Comparison of ENCODE assay signal across 10 mouse cellular contexts in the genomic region with DNA sequence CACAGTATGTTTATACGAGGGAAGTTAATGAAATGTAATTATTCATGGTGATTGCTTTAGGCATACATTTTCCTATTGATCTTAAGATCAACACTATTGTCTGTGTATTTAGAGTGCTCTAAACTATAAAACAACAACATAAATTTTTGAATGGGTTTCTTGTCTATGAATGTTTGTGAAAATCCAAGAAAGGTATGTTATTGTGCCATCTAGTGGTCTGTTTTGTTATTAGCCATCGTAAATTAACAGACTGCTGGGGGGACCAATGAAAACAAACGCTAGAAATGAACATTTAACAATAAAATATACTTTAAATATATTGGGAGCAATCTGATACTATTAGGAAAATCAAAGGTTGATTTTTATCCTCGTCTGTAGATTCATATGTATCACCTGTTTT.
A peak's percentile ranks its signal among the peaks of the same experiment; 100 is the strongest.
DNase-seq lines count a peak whose midpoint lies in the region; ATAC-seq and TF ChIP-seq lines count a peak whose summit lies in the region.
"Had no signal": no experiment of that assay in that cellular context is flagged by ENCODE, and none has a peak within 500 bp of the region (broad histone marks: within the 10 kb centered on the region; RNA-seq: fewer than 3 reads in every experiment).

No protein-coding gene starts in this region.

- POLR2A ChIA-PET in Patski (lab: Charles Lee) = no interaction called here

- no peak overlapping the region for H3K4me3 ChIP-seq in left cerebral cortex, adult 2 months
- H3K4me3 ChIP-seq: heart, embryonic 13.5 days had no signal

- intact Hi-C loops in left cerebral cortex, adult 2 months (cut with DNase I) = loop anchor here (1.0 to 5.0 kb wide), 3 partner anchors 97 to 232 kb away; no protein-coding TSS in a partner anchor
- intact Hi-C loops in left cerebral cortex, postnatal 36 days (cut with DNase I) = loop anchor here (2.0 kb wide), 2 partner anchors 174 to 232 kb away; no protein-coding TSS in a partner anchor

- H3K27ac ChIP-seq in left cerebral cortex, adult 2 months = no peak overlapping the region
- H3K27ac ChIP-seq: heart, embryonic 13.5 days had no signal

- H3K27me3 ChIP-seq in Patski = no peaks in the 10 kb centered on the region
- H3K27me3 ChIP-seq: heart, embryonic 13.5 days had no signal

- in situ Hi-C loops in Patski (cut with MboI; ENCODE audit: low pct_unique_long_range_greater_than_20kb) = loop anchor here (5.0 kb wide), 2 partner anchors 177 to 217 kb away; no protein-coding TSS in a partner anchor

- DNase-seq in cerebellum, adult 9-10 months = peak; percentile 32
- no peak for DNase-seq in cerebellum, postnatal 36 days
- DNase-seq in left cerebral cortex, adult 2 months (ENCODE audit: extremely low spot score in 1 of 2, low spot score in 2 of 2) = no peak
- no peak for DNase-seq in left cerebral cortex, postnatal 36 days (ENCODE audit: low spot score in 2 of 2)
- DNase-seq in Patski (ENCODE audit: low read depth, low spot score) = no peak
- DNase-seq in urinary bladder, postnatal 14 days (ENCODE audit: low spot score) = no peak
- DNase-seq in thymus, postnatal 36 days = no peak
- DNase-seq: thymus, postnatal 14 days had no signal

- CTCF ChIA-PET in Patski (lab: Charles Lee) = interaction anchor here (0.8 to 1.7 kb wide), 7 partner anchors 12 to 235 kb away, joined by 3 to 5 read pairs (median 4); no protein-coding TSS in a partner anchor

- ATAC-seq in Patski = no peak
- ATAC-seq in megakaryocyte progenitor cell, adult 5-6 weeks (replicated peaks; ENCODE audit: poor library complexity) = peak; percentile 42; the same call in 1 of the 2 replicates

- peak; percentile 74 for TF ChIP-seq CTCF in left cerebral cortex, adult 2 months (IDR thresholded peaks at IDR 0.05)
- peak; percentile 41 for TF ChIP-seq CTCF in Patski (IDR thresholded peaks at IDR 0.05)
